Mouse (Mus musculus) neutrophil, adult 83 days (primary cell): ENCODE measurements around the gene Vmn1r173. TPM values are rescaled to one million over a fixed set of nuclear protein-coding genes. Genes with fewer than 3 reads are reported as not detected.

Experiments
- total RNA-seq, 2 experiments: library from RNA; stranded (reverse); gene quantifications; one replicate each; pipeline ENCODE4 v1.2.4; 2023

Gene Vmn1r173
- not detected for total RNA-seq

GRCm38 (mm10) chr7:23700403-23700802 lies at the start of gene Vmn1r173:
TSS of gene Vmn1r173 (plus strand) at chr7:23700703.

GRCm38 (mm10) chr7:23658016-23658415 lies 42.5 kb upstream of the Vmn1r173 start, which contains the start of gene Vmn1r172:
TSS of gene Vmn1r172 (plus strand) at chr7:23658316.

GRCm38 (mm10) chr7:23751970-23752369 lies 51.5 kb downstream of the Vmn1r173 start, which contains the start of gene Vmn1r174:
TSS of gene Vmn1r174 (plus strand) at chr7:23752270.

Other genes starting within 250 kb of the Vmn1r173 start
- not detected for gene Vmn1r167, start 193.5 kb upstream of the Vmn1r173 start, total RNA-seq
- not detected for gene Vmn1r168, start 161.0 kb upstream of the Vmn1r173 start, total RNA-seq
- gene Vmn1r169, start 125.2 kb upstream of the Vmn1r173 start, total RNA-seq: not detected
- gene Vmn1r170, start 94.5 kb upstream of the Vmn1r173 start, total RNA-seq: not detected
- gene Vmn1r171, start 70.0 kb upstream of the Vmn1r173 start, total RNA-seq: not detected
- gene Vmn1r172, start 42.4 kb upstream of the Vmn1r173 start, total RNA-seq: not detected
- gene Vmn1r174, start 51.6 kb downstream of the Vmn1r173 start, total RNA-seq: not detected
- gene Vmn1r175, start 109.9 kb downstream of the Vmn1r173 start, total RNA-seq: not detected
- not detected for gene Vmn1r176, start 136.7 kb downstream of the Vmn1r173 start, total RNA-seq
- not detected for gene Vmn1r177, start 165.7 kb downstream of the Vmn1r173 start, total RNA-seq
- gene Vmn1r178, start 191.3 kb downstream of the Vmn1r173 start, total RNA-seq: not detected
- not detected for gene Vmn1r179, start 226.3 kb downstream of the Vmn1r173 start, total RNA-seq
- not detected for gene Vmn1r180, start 249.9 kb downstream of the Vmn1r173 start, total RNA-seq